Mouse (Mus musculus) heart, postnatal 4 days (tissue): ENCODE measurements around the gene Fam89a. TPM values are rescaled to one million over a fixed set of nuclear protein-coding genes. Genes with fewer than 3 reads are reported as not detected.
A peak's percentile ranks its signal among the peaks of the same experiment; 100 is the strongest.

Experiments used
- DNase-seq: peaks from one replicate; pipeline ENCODE4 v3.0.0; 2021
- total RNA-seq, 2 experiments: library from RNA; stranded (reverse); gene quantifications; 2 replicates each; pipeline ENCODE4 v1.2.3; 2021

Gene Fam89a
- total RNA-seq, 2 experiments from 2014 or later, result 1.0 to 1.7 TPM

DNA sequence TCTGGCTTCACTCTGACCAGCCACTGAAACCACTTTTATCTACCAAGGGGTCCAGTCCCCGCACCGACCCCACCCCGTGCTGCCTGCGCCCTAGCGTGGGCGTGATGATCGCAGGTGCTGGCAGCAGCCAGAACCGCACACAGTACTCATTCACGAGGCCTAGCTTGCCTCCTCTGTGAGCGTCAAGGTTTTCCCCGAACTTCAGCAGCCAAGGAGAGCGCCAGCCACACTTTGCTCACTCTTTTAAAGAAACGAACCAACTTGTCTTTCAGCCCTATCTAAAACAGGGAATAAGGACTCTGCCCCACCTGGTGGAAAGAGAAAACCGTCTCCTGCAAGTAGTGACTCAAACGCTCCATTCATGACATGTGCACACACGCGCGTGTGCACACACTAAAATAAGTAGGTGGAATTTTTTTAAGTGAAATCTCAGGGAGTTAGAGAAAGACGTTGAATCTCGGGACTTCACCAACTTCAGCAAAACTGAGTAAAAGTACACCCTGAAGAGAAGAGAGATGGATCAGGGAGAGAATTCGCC is 762 bp upstream of the Fam89a start:
- no peak for DNase-seq

DNA sequence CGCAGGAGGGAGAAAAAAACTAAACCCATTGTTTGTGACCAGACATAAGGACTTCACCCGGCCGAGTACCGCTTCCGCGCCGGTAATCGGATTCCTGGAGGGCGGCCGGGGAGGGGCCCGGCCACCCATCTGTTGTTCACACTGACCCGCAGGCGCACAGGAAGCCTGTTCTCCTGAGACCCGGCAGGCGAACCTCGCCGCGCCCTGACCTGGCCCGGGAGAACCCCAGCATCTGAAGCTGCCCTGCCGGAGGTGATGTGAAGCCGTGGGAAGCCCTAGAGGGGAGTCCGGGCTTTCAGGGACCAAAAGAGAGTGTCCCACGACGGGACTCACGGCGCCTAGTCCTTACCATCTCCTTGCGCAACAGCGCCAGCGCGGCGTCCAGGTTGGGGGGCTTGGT is 441 bp downstream of the Fam89a start:
- peak; percentile 31 for DNase-seq

DNA sequence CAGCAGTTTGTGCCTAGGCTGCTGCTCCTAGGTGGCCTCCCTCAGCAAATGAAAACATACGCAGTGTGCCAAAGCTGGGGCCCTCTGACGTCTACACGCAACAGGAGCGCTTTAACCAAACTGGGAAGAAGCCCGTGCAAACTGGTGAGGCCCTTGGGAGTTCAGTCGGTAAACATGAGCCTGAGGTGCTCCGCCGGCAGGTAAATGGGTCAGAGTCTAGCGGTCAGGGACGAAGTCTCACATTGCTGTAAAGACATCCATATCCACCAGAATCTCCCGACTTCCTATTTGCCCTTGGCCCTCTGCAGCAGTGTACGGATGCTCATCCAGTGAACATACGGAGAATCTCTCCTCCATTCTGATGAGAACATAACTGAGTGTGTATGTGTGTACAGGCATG is 5.0 kb downstream of the Fam89a start:
- DNase-seq, result no peak

DNA sequence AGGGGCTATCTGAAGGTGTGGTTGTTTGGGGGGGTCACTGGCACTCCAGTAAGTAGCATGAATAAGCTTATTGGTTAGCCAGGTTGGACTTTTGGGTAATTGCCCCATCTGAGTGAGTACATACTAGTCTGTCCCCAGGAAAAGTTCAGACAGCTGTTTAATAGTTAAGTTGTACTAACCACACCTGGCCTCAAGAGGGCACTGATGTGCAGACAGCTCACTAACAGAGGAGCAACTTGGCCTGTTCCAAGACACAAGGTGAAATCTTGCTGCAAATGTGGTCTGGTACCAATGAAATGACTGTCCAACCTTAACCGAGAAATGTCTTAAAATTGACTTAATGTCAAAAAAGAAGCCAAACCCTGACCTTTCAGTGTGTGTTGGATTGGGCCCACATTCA is 12.4 kb downstream of the Fam89a start:
- DNase-seq, result peak; percentile 30

DNA sequence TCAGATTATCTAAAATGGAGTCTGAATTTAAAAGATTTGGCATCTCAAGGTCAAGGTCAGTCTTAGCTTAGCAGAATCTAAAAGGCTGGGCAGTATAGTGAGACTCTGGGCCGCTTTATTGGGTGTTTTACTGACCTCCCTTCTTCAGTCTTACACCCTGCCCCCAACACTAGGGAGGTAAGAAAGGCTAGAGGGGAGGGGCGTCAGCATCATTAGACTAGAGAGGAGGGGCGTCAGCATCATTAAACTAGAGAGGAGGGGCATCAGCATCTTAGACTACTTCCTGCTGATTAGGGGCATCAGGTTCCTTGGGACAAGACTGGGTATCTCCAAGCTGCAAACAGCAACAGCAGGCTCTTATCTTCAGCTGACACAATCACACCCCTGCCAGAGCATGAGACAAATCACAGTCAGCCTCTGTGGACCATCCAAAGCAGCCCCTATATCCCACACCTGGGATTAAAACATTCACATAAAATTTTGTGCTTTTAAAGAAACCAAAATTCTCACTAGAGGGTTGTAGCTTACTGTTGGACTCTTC is 16.2 kb downstream of the Fam89a start:
- DNase-seq, result no peak

DNA sequence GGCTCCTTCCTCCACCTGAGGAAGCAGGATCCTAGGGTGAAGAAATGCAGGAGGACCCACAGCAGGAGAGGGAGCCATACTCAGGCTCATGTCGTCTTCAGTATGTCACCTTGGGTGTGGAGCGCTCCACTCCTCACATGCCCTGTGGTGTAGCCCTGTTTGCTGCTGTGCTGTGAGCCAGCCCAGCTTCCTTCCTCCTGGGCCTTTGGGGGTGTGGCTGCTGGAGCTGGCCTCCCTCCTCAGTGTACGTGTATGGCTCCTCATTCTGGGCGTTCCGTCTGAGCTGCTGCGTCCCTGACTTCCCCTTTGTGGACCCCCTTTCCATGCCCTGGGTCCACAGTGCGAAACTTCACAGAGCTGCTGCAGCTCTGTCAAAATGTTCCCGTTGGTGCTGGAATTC is 18.8 kb downstream of the Fam89a start:
- no peak for DNase-seq

DNA sequence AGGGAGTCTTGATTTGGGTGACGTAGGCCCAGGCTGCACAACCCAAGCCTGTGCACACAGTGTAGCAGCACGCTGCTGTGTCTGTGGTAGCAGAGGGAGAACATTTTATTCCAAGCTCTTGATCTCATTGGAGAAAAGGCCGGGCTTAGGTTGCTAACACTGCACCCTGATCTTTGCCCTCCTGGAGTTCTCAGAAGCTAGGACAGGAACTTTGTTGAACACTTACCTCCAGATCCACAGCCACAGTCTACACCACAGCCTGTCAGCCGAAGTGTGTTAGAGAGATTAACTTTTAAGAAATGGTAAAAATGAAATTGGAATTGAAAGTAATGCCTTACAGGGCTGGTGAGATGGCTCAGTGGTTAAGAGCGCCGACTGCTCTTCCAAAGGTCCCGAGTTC is 27.3 kb downstream of the Fam89a start:
- no peak for DNase-seq

DNA sequence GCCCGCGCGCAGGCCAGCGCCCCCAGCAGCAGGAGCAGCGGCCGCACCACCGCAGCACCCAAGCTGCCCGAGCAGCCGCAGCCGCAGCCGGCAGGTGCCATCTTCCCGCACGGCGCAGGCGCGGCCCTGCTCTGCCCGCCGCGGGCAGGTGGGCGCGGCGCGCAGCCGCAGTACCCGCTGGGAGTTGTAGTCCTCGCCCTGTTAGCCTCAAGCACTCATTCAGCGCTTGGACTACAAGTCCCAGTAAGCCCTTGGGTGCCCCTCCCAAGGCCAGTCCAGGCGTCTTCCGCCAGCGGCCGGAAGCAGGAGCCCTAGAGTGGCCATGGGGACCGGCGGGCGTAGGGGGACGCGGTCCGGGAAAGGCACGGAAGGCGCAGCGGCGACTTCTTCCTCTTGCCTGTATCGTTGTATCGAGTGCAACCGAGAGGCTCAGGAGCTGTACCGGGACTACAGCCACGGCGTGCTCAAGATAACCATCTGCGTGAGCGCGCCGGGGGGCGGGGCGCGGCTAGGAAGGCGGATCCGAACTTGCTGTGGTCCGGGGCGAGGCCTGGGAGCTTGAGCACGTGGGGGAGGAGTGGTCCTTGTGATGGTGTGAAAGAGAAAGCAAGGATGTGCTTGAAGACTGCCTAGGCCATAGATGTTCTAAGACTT is 29.6 kb downstream of the Fam89a start, which contains the start of the genes Ttc13 and Arv1:
Ttc13 (minus strand) TSS at position 122 of the 654 bp plus-strand sequence.
Arv1 (plus strand) TSS at position 278 of the 654 bp plus-strand sequence.
- peak; percentile 96 for DNase-seq

DNA sequence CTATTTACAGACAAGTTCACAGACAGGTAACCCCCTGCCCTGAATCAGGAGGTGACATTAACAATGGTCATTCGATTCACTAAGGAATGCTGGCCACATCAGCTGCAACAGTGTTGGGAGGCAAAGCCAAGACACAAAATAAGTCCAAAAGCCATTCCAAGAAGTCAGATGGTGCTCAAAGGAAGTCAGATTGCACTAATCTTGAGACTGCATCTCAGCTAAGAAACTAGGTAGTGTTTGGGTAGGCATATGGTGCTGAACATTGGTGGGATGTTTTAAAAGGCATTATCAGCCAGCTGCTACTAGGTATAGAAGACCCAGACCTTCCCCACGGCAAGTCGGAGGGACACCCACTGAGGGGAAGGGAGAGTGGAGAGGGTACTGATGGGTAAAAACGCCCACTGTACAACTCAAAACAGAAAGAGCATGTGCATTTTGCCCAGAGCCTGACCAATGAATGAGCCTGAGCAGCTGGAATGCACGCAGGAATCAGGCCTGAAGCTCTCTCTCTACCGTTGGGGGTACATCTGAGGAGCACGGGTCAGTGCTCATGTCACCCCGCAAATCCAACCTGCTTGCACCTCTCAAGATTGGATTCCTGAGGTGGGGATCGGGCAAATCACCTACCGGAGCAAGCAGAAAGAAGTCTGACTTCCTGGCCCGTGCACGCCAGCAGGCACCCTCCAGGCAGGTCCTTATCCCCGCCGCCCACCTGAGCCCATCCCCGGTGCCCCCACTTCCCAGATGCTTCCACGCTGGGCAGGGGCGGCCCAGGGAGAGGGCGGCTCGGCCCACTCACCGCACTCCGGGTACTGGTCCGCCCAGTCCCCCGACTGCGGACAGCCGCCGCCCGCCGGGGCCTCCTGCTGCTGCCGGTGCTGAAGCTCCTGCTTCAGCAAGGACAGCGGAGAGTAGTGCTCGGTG is 30.4 kb downstream of the Fam89a start:
- DNase-seq, result no peak

DNA sequence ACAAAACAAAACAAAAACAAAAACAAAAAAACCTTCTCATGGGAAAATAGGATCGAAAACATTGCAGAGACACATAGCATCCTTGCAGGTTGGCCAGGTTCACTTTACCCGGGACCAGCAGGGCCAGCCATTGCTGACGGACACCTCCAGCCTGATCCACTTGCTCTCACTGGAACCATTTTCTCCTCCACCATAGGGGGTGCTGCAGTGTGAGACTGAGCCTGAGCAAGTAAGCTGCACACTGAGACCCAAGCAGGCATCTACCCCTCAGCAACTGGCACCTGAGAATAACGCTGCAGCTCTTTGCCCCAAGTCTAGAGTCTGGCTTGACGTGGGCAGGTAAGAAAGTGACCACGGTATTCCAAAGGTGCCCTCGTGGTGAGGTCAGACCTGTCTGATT is 31.5 kb downstream of the Fam89a start:
- no peak for DNase-seq

DNA sequence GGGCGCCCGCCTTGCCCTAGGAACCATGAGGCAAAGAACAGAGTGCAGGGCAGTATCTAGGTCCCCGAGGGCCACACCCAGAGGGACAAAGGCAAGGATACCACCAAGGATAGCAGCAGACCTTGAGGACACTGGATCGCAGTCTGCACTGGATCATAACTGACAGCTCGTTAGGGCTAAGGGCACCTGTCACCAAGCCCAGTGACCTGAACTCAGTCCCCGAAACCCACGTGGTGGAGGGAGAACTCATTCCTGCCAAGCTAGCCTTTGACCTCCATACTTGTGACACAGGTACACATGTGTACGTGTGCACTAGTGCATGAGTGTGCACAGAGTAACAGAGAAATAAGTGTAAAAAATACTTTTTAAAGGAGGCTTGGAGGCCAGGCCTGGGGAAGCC is 35.9 kb downstream of the Fam89a start:
- no peak for DNase-seq

DNA sequence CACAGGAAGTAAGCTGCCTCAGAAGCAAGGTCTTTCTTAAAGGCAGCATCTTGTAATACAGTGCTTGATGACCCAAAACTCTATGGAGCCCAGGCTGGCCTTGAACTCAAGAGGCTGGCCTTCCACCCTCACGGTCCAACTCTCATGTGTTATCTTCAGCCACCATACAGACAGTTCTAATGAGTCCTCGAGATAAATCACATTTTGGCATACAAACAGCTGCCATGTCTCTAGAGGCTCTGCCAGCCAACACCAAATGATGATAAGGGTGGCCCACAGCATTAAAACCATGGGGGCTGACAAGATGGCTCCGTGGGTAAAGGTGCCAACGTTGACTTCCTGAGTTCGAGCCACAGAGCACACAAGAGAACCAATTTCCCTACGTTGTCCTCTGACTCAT is 38.4 kb downstream of the Fam89a start:
- no peak for DNase-seq

DNA sequence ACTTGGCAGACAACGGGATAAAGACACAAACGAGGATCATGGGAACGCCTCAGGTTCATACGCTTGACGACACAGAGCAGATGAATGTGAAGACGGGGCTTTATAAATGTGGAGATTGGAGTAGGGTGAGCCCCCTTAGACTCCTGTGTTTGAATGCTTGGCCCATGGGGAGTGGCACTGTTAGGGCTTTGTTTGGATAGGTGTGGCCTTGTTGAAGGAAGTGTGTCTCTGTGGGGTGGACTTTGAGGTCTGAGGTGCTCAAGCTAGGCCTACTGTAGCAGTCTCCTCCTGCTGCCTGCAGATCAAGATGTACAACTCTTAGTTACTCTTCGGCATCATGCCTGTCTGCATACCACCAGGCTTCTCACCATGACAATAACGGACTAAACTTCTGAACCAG is 45.8 kb downstream of the Fam89a start:
- DNase-seq, result no peak

DNA sequence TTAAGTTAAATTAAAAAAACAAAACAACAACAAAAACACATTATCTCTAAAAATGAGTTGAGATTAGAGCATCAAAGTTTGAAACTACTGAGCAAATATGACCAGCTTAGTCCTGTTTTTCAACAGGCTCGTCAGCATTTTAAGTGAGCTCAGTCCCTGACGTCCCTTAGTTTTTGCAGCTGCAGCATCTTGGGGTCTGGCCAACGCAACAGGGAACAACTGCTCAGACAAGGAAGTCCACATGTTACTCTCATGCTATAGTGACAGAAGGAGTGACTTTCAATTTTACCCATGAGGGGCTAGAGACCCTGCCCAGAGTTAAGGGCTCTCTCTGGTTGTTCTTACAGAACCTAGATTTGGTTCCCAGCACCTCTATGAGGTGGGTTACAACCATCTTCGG is 47.3 kb downstream of the Fam89a start:
- DNase-seq, result no peak

DNA sequence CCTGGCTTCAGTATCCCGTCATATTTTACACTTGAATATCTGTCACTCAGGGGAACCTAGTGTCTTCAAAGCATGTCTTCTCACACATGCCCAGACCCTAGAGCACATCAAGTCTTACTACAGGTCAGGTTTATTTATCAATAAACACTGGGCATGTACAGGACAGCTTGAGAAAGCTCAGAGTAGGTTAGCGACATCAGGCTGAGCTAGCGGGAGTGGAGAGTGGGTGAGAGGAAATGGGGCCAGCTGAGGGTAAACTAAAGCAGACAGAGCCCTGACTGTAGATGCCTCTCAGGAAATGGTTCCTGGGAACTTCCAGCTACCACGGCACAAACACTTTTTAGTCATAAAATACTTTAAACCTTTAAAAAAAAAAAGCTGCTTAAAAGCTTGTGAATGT is 48.1 kb downstream of the Fam89a start:
- no peak for DNase-seq

DNA sequence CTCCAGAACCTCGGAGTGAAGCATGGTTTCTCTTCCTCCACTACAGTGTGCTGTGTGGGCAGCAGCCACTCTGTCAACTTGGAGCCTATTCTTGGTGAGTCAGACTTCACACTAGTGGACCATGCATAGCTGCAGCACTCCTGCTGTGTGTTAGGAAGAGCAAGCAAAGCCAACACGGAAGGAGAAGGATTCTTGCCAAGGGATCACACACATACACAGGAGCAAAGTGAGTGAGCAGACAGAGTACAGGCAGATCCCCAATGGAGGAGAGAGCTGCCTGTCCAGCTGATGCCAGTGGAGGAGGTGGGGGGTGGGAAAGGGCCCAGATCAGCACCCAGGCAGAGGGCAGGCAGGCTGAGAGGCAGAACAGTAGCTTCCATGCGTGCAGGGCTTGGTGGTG is 49.4 kb downstream of the Fam89a start:
- DNase-seq, result no peak

DNA sequence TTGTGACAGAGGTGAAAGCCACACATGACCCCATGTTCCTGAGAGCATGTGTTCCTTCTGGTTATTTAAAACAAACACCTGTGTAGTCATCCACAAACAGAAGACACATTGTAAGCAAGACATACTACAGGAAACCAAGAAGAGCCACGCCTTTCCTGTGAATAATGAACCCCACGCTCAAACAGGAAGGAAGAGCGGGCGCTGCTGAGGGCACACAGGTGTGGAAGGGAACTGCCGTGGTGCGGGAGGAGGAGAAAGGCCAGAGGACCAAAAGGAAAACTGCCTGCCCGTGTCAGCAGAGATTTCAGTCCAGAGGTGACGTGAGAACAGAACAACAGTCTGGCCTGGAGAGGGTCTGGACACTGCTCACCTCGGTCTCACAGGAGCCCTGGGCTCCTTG is 50.6 kb downstream of the Fam89a start:
- DNase-seq, result no peak

DNA sequence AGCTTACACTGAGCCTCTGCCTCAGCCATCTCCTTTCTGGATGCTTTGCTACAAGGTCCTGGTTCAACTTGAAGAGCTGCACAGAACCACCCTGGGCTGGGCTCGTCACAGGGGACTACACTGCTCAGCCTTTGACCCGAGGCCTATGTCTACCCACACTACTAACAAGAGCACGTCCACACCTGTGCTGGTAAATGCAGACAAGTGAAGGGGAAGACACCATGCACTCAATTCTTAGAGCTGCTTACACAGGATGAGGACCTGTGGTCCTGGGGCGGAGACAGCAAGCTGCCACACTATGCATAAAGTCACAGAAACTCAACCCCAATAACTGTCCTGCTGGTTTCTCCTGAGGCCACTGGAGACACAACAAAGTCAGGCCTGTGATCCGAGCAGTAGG is 51.4 kb downstream of the Fam89a start:
- no peak for DNase-seq

DNA sequence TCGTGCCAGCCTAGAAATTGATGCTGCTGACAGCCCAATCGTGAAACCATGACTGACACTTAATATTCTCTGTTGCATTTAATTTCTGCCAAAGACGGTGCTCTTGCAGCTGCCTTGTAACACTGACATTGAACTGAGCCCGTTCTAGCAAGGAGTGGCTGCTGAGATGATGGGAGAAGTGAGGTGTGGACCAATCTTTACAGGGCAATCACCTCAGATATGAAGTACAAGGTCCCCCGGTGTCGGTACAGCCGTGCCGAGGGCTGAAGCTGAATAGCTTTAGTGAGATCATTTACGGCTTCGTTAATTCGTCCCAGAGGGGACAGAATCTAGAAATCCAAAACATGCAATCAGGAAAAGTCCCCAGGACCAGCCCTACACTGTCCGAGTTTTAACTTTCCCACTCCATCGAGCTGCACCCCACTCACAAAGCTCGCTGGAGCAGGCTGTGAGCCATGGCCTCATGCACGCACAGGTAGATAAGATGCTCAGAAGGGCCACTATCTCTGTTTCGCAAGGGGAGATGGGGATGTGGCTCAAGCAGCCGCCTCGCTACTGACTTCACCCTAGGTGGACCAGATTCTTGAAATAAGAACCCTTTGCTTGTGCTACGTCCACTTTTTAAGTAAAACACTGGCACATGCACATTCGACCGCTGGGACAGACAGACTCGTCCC is 56.1 kb downstream of the Fam89a start:
- no peak for DNase-seq

DNA sequence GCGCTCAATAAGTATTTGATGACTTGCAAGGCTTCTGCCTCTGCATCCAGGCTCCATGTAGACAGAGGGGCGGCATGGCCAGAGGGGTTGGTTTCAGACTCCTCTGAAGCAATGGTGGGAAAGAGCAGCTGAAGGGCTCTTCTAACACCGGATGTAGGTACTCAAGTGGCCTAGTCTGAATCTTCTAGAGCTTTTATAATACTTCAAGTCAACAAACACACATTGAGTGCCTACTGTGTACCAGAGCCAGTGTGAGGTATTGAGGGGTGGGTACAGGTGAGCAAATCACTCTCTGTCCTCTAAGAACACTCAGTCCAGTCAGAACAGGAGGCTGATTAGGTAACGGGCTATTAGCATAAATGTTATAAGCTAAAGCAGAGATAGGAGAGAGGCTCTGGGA is 59.9 kb downstream of the Fam89a start:
- DNase-seq, result no peak
